Mouse (Mus musculus) midbrain, embryonic 16.5 days (tissue): ENCODE data around the gene Slc39a7. TPM values are rescaled to one million over a fixed set of nuclear protein-coding genes. Genes with fewer than 3 reads are reported as not detected.
A peak's percentile ranks its signal among the peaks of the same experiment; 100 is the strongest.

Experiments
- ATAC-seq: fragments of 200-750 bp; cut with Nextera tagmentation; 2 replicates; pipeline ENCODE4 v1.8.0; 2017; ENCODE audit warnings: moderate TSS enrichment
- H3K27ac ChIP-seq: fragments of 300-500 bp; sonication (generic); 2 replicates; pipeline ENCODE4 v1.5.1; 2014; ENCODE audit warnings: mild to moderate bottlenecking, low read length, mixed read lengths
- H3K27me3 ChIP-seq: fragments of 300-500 bp; sonication (generic); 2 replicates; pipeline ENCODE4 v1.6.1; 2014; ENCODE audit warnings: low read depth, low read length, mixed read lengths; ENCODE audit not compliant: control insufficient read depth, insufficient read depth
- H3K36me3 ChIP-seq: fragments of 300-500 bp; sonication (generic); 2 replicates; pipeline ENCODE4 v1.6.1; 2014; ENCODE audit warnings: mild to moderate bottlenecking, low read length, moderate library complexity, mixed read lengths; ENCODE audit not compliant: control insufficient read depth, insufficient read depth
- H3K4me1 ChIP-seq: fragments of 300-500 bp; sonication (generic); 2 replicates; pipeline ENCODE4 v1.6.1; 2014; ENCODE audit warnings: mild to moderate bottlenecking, low read length, mixed read lengths; ENCODE audit not compliant: control insufficient read depth, insufficient read depth
- H3K4me2 ChIP-seq: fragments of 300-500 bp; sonication (generic); 2 replicates; pipeline ENCODE4 v1.6.1; 2014; ENCODE audit warnings: mild to moderate bottlenecking, low read length, mixed read lengths
- H3K4me3 ChIP-seq: fragments of 300-500 bp; sonication (generic); 2 replicates; pipeline ENCODE4 v1.5.1; 2014; ENCODE audit warnings: low read depth, mild to moderate bottlenecking, low read length, moderate library complexity, mixed read lengths
- H3K9ac ChIP-seq: fragments of 300-500 bp; sonication (generic); 2 replicates; pipeline ENCODE4 v1.6.1; 2014; ENCODE audit warnings: low read depth, low read length, mixed read lengths
- H3K9me3 ChIP-seq: fragments of 300-500 bp; sonication (generic); replicated peaks from 2 replicates; pipeline ENCODE4 v1.6.1; 2014; ENCODE audit warnings: mild to moderate bottlenecking, low read length, mixed read lengths; ENCODE audit not compliant: control insufficient read depth, poor library complexity, severe bottlenecking
- WGBS: fragments of 180-500 bp; shearing (Covaris S2); extraction: QIAGEN DNeasy Blood & Tissue Kit; methylation state at CpG from one replicate; pipeline ENCODE4 v1.1.7; 2014; 5-methylcytosine and 5-hydroxymethylcytosine counted together
- polyA plus RNA-seq: library from polyadenylated mRNA; unstranded; fragments of >200 nt; fragmentation: Nextera tagmentation; extraction: Ambion mirVana; gene quantifications from 2 replicates; pipeline ENCODE4 v1.2.1, GENCODE M21; 2015

Slc39a7 gene
- polyA plus RNA-seq, 1 experiment from 2014 or later: 175 TPM

- WGBS: 95% methylated on average over 5 of the region's 5 CpGs
- H3K9me3 ChIP-seq: no peaks in the 10 kb centered on the region
- no peak overlapping the region for H3K4me3 ChIP-seq
- no peak for ATAC-seq
- no peak overlapping the region for H3K4me2 ChIP-seq
- no peaks in the 10 kb centered on the region for H3K36me3 ChIP-seq
- H3K9ac ChIP-seq: no peak overlapping the region
- no peaks in the 10 kb centered on the region for H3K27me3 ChIP-seq
- H3K4me1 ChIP-seq: no peaks in the 10 kb centered on the region
- no peak overlapping the region for H3K27ac ChIP-seq
Observed at GRCm38 (mm10) chr17:34047404-34048050, 16.0 kb upstream of the Slc39a7 start.

- no peak overlapping the region for H3K9ac ChIP-seq
- 81% methylated on average over 14 of the region's 14 CpGs for WGBS
- no peak overlapping the region for H3K4me3 ChIP-seq
- no peak overlapping the region for H3K27ac ChIP-seq
- H3K9me3 ChIP-seq: no peaks in the 10 kb centered on the region
- ATAC-seq: no peak
- no peaks in the 10 kb centered on the region for H3K36me3 ChIP-seq
- H3K4me1 ChIP-seq: no peaks in the 10 kb centered on the region
- no peak overlapping the region for H3K4me2 ChIP-seq
- no peaks in the 10 kb centered on the region for H3K27me3 ChIP-seq
Observed at GRCm38 (mm10) chr17:34045941-34046340, 14.5 kb upstream of the Slc39a7 start.

- peaks cover 25% of the 10 kb centered on the region for H3K36me3 ChIP-seq
- H3K4me2 ChIP-seq: peak overlapping the region; percentile 61
- H3K9me3 ChIP-seq: no peaks in the 10 kb centered on the region
- peak overlapping the region; percentile 57 for H3K9ac ChIP-seq
- H3K27me3 ChIP-seq: no peaks in the 10 kb centered on the region; the same call in 1 of the 2 replicates
- peaks cover 15% of the 10 kb centered on the region for H3K4me1 ChIP-seq
- 0 out of 2 replicates have a peak, but pooled peaks have one; percentile 8 for ATAC-seq
- WGBS: 29% methylated on average over 17 of the region's 17 CpGs
- peak overlapping the region; percentile 21 for H3K4me3 ChIP-seq
- no peak overlapping the region for H3K27ac ChIP-seq
Observed at GRCm38 (mm10) chr17:34039562-34040450, 8.3 kb upstream of the Slc39a7 start.

DNA sequence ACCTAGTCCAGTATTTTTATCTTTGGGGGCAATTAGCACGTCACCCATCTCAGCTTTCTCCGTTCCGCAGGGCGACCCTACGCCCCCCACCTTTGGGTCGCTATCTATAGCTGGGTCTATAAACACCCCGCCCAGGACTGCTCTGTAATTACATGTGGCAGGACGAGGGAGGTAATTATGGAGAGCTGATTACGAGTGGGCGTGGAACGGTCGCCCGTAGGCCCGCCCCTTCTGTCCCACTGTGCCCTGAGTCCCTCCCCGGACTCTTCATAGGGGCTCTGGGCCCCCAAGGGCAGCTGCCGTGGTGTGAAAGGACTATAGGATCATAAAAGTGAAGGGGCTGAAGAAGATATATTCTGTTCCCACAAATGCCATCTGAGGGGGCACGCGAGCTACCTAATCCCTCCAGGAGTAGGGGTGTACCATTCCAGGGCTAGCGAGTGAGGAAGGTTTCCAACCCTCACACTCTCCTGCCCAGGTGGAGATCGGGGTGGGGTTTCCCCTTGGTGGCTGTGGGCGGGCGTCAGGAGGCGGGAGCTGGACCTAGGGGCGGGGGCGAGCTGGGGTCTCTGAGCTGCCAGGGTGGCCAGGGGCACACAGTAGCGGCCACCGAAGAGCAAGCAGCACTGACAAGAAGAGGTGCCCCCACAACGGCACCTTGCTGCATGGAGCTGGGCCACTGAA, 7.5 kb upstream of the Slc39a7 start, which contains the start of gene Col11a2:
Gene Col11a2, plus strand, starts transcription at position 560 of the 684 bp plus-strand sequence.
- Histone ChIP-seq H3K4me2 (peak within 1 kb of the TSS; percentile 61), H3K4me3 (peak within 1 kb of the TSS; percentile 21), H3K27me3 (no peaks in the 10 kb centered on the region; the same call in 1 of the 2 replicates), H3K36me3 (peaks cover 25% of the 10 kb centered on the region), H3K4me1 (peaks cover 15% of the 10 kb centered on the region), H3K9ac (peak within 1 kb of the TSS; percentile 57), H3K27ac (no peak within 1 kb of the TSS), H3K9me3 (no peaks in the 10 kb centered on the region)
- WGBS: 8% methylated on average over 28 of the region's 28 CpGs
- peak; percentile 43 for ATAC-seq

DNA sequence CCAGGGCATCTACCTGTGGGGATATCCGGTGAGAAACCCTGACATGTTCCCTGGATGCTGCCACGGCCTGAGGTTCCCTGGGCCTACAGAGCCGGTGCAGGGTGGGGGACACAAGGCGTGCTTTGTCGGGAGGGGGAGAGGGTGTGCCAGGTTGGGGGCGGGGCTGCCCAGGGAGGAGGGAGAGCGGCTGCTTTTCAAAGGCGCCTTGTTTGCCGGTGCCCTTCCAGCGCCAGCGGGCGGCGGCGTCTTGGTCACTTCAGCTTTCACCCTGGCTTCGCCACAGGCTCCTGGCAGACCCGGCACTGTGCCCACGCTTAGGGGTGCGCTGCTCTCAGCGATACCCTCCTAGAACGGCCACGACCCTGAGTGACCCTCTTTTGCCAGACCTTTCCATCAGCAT, 7.0 kb upstream of the Slc39a7 start:
- 16% methylated on average over 21 of the region's 21 CpGs for WGBS
- H3K9me3 ChIP-seq: no peaks in the 10 kb centered on the region
- ATAC-seq: no peak
- H3K27me3 ChIP-seq: no peaks in the 10 kb centered on the region; the same call in 1 of the 2 replicates
- peaks cover 25% of the 10 kb centered on the region for H3K36me3 ChIP-seq
- H3K27ac ChIP-seq: no peak overlapping the region
- H3K4me1 ChIP-seq: peaks cover 15% of the 10 kb centered on the region
- H3K9ac ChIP-seq: peak overlapping the region; percentile 57
- peak overlapping the region; percentile 61 for H3K4me2 ChIP-seq
- peak overlapping the region; percentile 21; the same call in 1 of the 2 replicates for H3K4me3 ChIP-seq

GRCm38 (mm10) chr17:34037241-34037640, 5.8 kb upstream of the Slc39a7 start:
- no peaks in the 10 kb centered on the region; the same call in 1 of the 2 replicates for H3K27me3 ChIP-seq
- ATAC-seq: no peak
- no peak overlapping the region for H3K27ac ChIP-seq
- no peak overlapping the region for H3K4me2 ChIP-seq
- 93% methylated on average over 7 of the region's 7 CpGs for WGBS
- no peaks in the 10 kb centered on the region for H3K9me3 ChIP-seq
- peaks cover 26% of the 10 kb centered on the region for H3K4me1 ChIP-seq
- H3K36me3 ChIP-seq: peaks cover 25% of the 10 kb centered on the region
- H3K9ac ChIP-seq: no peak overlapping the region
- no peak overlapping the region for H3K4me3 ChIP-seq

DNA sequence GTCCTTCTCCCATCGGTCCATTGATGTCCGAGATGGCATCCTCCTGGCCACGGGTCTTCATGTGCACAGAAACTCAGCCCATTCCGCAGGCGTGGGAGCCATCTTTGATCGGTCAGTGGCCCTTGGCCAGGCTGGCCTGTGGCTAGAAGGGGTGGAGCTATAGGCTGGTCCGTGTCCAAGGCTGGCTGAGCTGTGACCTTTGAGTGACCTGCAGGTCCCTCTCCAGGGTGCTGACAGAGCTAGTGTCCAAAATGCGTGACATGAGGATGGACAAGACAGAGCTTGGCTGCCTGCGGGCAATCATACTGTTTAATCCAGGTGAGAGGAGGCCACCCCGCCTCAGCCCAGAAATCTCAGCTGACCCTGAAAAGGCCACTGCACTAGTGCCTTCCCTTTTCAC, 5.2 kb upstream of the Slc39a7 start:
- no peak overlapping the region for H3K9ac ChIP-seq
- no peak overlapping the region for H3K4me3 ChIP-seq
- WGBS: 81% methylated on average over 10 of the region's 10 CpGs
- no peak overlapping the region for H3K27ac ChIP-seq
- H3K27me3 ChIP-seq: no peaks in the 10 kb centered on the region; the same call in 1 of the 2 replicates
- no peak for ATAC-seq
- no peak overlapping the region for H3K4me2 ChIP-seq
- peaks cover 25% of the 10 kb centered on the region for H3K36me3 ChIP-seq
- no peaks in the 10 kb centered on the region for H3K9me3 ChIP-seq
- peaks cover 26% of the 10 kb centered on the region for H3K4me1 ChIP-seq

- ATAC-seq: no peak
- WGBS: 88% methylated on average over 8 of the region's 9 CpGs
- Histone ChIP-seq H3K9me3 (no peaks in the 10 kb centered on the region), H3K4me3 (no peak overlapping the region), H3K4me2 (no peak overlapping the region), H3K4me1 (peaks cover 29% of the 10 kb centered on the region), H3K36me3 (peaks cover 25% of the 10 kb centered on the region), H3K9ac (no peak overlapping the region), H3K27me3 (no peaks in the 10 kb centered on the region; the same call in 1 of the 2 replicates), H3K27ac (no peak overlapping the region)
Observed at GRCm38 (mm10) chr17:34035517-34035916, 4.0 kb upstream of the Slc39a7 start.
